Mouse (Mus musculus) layer of hippocampus, adult 9-11 months (tissue): ENCODE data around the gene Arpc5.
"Not testable (repeated sequence)": the region's sequence is repeated elsewhere in the genome, so short reads cannot be mapped to it uniquely, and the experiment has no call there.

Experiments
- DNase-seq: peaks from one replicate; pipeline ENCODE4 v3.0.0; 2022

The Arpc5 gene

DNA sequence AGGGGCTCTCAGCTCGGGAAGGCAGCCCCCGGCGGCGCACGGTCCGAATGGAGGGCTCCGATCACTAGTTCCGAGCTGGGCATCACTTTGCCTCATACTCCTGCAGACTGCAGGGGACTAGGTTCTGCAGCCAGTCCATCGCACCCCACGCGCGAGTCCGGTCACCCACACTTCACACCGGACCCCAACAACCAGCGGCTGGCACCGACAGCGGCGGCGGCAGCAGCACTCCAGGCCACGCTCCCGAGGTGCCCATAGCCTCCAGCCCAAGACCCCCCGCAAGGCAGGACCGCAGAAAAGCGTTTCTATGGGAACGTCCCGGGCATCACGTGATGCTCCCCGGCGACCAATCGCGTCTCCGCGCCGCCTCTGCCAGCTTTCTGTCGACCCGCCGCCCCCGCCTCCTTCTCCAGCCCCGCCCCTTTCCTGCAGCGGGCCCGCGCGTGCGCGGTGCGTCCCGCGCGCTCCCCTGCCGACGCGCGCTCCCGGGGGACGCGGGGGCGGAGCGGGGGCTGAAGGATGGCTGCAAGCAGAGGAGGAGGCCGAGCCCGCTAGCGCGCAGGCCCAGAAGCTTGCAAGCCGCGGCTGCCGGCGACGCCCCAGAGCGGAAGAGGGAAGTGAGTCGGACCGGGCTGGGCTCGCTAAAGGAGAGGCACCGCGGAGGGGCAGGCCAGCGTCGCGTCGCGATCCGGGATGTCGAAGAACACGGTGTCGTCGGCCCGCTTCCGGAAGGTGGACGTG is at the start of gene Arpc5, which contains the start of gene Rgl1:
TSS of gene Arpc5 (plus strand) at position 511 of the 741 bp plus-strand sequence.
TSS of gene Rgl1 (minus strand) at position 320 of the 741 bp plus-strand sequence.
- peak; percentile 98 for DNase-seq

- no peak for DNase-seq
Observed at GRCm38 (mm10) chr1:152717329-152717728, 49.0 kb upstream of the Arpc5 start.

DNA sequence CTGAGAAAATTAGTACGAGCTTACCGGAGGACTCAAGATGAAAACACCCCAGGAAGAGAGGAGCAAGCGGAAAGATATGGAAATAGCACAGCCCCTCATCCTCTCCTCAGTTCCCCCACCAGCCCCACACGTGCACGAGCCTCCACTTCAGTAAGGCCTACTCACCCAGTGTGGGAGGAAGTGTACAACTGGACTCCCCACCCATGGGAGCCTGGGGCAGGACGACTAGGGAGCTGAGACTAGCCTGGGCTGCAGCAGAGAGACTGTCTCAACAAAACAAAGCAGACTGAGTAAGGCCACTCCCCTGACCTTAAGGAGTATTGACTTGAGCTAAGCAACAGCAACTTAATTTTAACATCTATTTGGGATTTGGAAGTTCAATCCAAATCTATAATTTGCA is 48.1 kb upstream of the Arpc5 start:
- no peak for DNase-seq

- no peak for DNase-seq
Observed at GRCm38 (mm10) chr1:152720969-152721368, 45.4 kb upstream of the Arpc5 start.

DNA sequence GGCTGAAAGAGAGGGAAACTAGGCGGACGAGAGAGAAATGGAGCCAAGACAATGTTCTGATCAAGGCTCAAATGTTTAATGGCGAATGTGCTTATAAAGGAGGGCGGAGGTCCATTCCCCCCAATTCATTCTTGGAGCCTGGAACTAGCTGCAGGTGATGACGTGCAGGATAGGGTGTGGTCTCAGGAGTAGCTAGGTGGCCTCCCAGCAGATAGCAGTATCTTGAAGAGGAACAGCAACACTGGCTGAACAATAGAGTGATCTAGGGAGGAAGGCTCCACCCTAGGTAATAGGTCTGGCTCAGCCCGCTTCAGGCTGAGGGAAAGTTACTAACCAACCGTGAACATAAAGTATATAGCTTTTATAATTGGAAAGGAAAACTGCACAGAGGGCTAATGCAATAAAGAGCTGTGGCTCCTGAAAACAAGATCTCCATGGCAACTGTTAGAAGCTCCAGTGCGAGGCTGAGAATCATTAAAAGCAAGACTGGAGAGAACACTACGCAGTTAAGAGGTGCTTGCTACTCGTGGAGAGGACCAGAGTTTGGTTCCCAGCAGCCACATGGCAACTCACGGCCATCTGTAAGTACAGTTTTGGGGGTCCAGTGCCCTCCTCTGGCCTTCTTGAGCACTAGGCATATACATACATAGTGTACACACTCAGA is 44.7 kb upstream of the Arpc5 start:
- no peak for DNase-seq

- DNase-seq: no peak
Observed at GRCm38 (mm10) chr1:152724286-152724685, 42.1 kb upstream of the Arpc5 start.

GRCm38 (mm10) chr1:152726095-152726494 is 40.2 kb upstream of the Arpc5 start:
- no peak for DNase-seq

- no peak for DNase-seq
Observed at GRCm38 (mm10) chr1:152727604-152728236, 38.6 kb upstream of the Arpc5 start.

GRCm38 (mm10) chr1:152738793-152739192 is 27.5 kb upstream of the Arpc5 start:
- DNase-seq: no peak

- no peak for DNase-seq
Observed at GRCm38 (mm10) chr1:152739374-152739773, 27.0 kb upstream of the Arpc5 start.

- DNase-seq: no peak
Observed at GRCm38 (mm10) chr1:152743095-152743826, 23.1 kb upstream of the Arpc5 start.

- peak; percentile 83 for DNase-seq
Observed at GRCm38 (mm10) chr1:152746426-152746825, 19.9 kb upstream of the Arpc5 start.

DNA sequence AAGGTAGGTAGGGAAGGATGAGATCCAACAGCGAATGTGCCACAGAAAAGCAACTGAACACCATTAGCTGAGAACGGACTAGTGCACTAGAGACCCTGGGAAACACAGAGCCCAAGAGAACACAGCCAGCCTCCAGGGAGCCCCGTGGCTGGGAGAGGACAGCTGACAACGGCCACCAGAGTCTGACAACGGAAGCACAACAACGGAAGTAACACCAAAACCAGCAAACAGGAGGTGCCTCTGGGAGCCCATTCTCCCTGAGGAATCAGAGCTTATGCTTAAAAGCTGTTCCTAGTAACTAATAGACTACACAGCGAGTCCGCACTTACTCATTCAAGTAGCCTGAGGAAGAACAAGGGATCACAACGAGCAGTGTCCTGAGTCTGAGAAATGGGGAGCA is 17.1 kb upstream of the Arpc5 start:
- DNase-seq: no peak

GRCm38 (mm10) chr1:152750312-152750965 is 15.9 kb upstream of the Arpc5 start, which contains the start of gene Apobec4:
Apobec4 (plus strand) TSS chr1:152750551.
- peak; percentile 67 for DNase-seq

DNA sequence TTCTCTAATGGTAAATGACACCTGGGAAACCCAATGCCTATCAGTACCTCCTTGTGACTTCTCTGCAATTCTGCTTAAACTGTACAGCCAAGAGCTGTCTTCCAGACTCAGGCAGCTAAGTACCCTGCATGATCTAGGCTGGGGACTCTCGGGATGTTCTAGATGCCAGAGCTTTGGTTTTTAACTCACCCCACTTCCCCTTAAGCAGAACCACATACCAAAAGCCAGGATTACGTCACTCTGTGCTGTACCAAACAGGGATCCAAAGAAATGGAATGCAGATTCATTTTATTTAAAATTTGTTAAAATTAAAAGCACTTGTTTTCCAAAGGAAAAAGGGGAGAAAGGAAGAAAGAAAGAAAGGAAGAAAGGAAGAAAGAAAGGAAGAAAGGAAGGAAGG is 4.6 kb upstream of the Arpc5 start:
- no peak for DNase-seq

- DNase-seq: no peak
Observed at GRCm38 (mm10) chr1:152766804-152767748, 734 bp downstream of the Arpc5 start.

DNA sequence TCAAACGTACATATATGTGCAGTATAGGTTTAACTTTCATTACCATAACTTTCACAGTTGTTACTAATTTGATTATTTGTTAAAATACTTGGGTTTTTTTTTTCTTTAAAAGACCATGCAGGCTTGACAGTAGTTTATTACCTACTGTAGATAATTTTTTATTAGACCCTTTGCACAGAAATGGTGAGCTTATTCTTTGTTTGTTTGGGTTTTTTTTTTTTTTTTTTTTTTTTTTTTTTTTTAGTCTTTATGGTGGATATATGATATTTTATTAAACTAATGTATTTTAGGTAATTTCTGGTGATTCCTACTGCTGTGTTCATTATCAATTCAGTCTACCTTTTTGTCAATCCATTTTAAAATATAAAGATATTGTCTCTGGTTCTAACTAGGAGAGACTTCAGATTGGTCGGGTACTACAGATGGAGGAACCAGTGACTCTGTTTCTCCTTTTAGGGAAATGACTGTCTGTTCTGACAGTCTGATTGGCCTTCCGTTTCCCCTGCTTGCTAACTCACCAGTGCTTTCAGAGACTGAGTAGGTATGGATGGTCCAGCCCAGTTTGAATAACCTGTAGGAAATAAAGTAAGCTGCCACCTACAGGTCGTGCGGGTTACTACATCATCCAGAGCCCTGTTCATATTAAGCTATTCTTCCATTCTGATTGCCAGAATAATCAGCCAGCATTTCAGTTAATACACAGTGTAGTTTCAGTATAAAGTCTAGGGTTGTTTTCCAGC is 1.6 kb downstream of the Arpc5 start:
- peak; percentile 94 for DNase-seq

- peak; percentile 46 for DNase-seq
Observed at GRCm38 (mm10) chr1:152771016-152771415, 4.7 kb downstream of the Arpc5 start.

DNA sequence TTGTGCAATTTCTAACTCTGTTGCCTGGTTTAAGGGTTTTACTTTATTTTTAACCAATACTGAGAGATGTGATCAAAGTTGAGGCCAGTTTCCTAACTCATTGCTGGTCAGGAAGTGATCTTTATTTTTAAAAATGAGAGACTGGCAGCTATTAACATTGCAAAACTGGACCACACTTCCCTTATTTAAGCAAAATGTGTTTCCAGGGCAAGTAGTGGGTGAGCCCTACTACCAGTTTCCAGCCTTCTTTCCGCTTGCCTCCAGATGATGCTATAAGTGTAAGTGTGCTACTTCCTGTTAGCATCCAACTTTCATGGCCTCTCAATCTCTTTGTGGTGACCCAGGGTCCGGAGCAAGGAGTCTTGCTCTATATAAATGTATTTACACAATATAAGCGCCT is 8.3 kb downstream of the Arpc5 start:
- not testable (repeated sequence) for DNase-seq

- peak; percentile 69 for DNase-seq
Observed at GRCm38 (mm10) chr1:152779071-152779737, 12.9 kb downstream of the Arpc5 start.
